Mouse (Mus musculus): ENCODE measurements around the gene Arrb1. TPM values are rescaled to one million over a fixed set of nuclear protein-coding genes. Genes with fewer than 3 reads are reported as not detected.

Arrb1 gene
- polyA plus RNA-seq, 1 experiment = 29.6 TPM

DNA sequence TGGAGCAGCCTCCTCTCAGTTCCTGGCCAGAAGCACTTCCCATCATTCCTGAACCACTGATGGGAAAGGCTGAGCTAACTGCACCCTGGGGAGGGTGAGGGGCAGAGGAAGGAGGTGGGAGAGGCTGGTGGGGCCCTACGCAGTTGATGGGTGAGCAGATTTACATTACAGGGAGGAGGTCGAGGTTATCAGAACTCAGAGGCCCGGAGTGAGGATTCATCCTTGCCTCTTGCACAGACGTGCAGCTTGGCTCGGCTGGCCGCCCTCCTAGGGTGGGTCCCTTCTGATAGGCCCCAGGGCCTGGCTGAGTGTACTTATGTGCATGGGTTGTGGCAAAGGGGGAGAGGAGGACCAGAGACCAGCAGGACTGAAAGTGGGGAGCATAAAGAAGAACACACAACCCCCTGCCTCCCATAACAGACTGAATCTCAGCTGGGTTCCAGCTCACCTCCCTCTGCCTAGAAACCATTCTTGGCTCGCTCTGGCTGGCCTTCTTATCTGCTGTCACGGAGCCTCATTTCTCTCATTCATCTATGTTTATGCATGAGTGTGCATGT, 30.1 kb downstream of the Arrb1 start:
- no peaks in the 10 kb centered on the region for H3K4me1 ChIP-seq (replicated peaks; ENCODE audit: control insufficient read depth, insufficient read depth, low read length)
- no peak overlapping the region for H3K27ac ChIP-seq (ENCODE audit: control insufficient read depth, insufficient read depth, low read length)
- DNase-seq = no peak
- no peaks in the 10 kb centered on the region for H3K27me3 ChIP-seq (ENCODE audit: control insufficient read depth, insufficient read depth, low read length)
- TF ChIP-seq POLR2A (IDR thresholded peaks at IDR 0.05; ENCODE audit: control insufficient read depth, extremely low read depth, insufficient read depth, low read length, poor library complexity) (no peak), CTCF (IDR thresholded peaks at IDR 0.05; ENCODE audit: borderline replicate concordance, control insufficient read depth, extremely low read depth, insufficient read depth, low read length, poor library complexity) (no peak)
- no peak overlapping the region for H3K4me3 ChIP-seq (ENCODE audit: control insufficient read depth, insufficient read depth, low read length)
- H3K36me3 ChIP-seq (ENCODE audit: control insufficient read depth, insufficient read depth, low read length) = no peaks in the 10 kb centered on the region
- WGBS = 92% methylated on average over 8 of the region's 8 CpGs

DNA sequence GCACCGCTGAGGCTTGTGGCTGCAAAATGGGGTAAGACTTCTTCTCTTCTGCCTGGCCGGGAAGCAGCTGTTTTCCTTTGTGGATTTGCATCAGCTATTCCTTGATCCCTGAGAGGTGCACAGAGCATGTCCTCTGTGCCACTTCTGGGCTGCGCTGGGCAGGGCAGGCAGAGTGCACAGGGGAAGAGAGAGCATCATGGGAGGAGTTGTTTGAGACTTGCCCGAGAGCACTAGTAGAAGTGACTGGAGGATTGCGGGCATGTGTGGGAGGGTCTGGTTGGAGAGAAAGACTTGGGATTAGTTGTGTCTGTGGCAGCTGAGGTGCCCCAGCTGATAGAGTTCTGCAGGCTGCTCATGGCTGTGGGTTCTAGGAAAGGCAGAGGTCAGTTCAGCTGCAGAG, 35.4 kb downstream of the Arrb1 start:
- TF ChIP-seq CTCF (IDR thresholded peaks at IDR 0.05; ENCODE audit: borderline replicate concordance, control insufficient read depth, extremely low read depth, insufficient read depth, low read length, poor library complexity) (no peak), POLR2A (IDR thresholded peaks at IDR 0.05; ENCODE audit: control insufficient read depth, extremely low read depth, insufficient read depth, low read length, poor library complexity) (no peak)
- Histone ChIP-seq H3K36me3 (ENCODE audit: control insufficient read depth, insufficient read depth, low read length) (no peaks in the 10 kb centered on the region), H3K4me3 (ENCODE audit: control insufficient read depth, insufficient read depth, low read length) (no peak overlapping the region), H3K4me1 (replicated peaks; ENCODE audit: control insufficient read depth, insufficient read depth, low read length) (peaks cover 17% of the 10 kb centered on the region), H3K27ac (ENCODE audit: control insufficient read depth, insufficient read depth, low read length) (no peak overlapping the region), H3K27me3 (ENCODE audit: control insufficient read depth, insufficient read depth, low read length) (no peaks in the 10 kb centered on the region)
- peak; percentile 31 for DNase-seq
- 92% methylated on average over 5 of the region's 5 CpGs for WGBS

DNA sequence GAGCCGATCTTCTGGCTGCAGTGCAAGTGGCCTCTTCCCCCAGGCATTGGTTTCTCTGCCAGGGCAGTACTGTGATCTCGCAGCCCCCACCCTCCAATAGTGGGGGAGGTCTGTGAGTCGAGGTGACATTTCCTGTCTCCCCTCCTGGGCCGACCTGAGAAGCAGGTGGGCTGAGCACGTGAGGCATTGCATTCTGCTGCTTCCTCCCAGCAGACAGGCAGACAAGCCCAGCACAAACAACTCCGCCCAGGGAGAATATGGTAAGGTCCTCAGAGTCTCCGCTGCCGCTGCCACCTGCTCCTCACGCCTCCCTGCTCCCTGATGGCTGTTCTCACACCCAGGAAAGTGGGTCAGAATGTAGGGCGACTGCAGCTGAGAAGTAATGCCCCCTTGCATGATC, 37.7 kb downstream of the Arrb1 start:
- H3K36me3 ChIP-seq (ENCODE audit: control insufficient read depth, insufficient read depth, low read length) = no peaks in the 10 kb centered on the region
- H3K27ac ChIP-seq (ENCODE audit: control insufficient read depth, insufficient read depth, low read length) = peak overlapping the region; percentile 76
- no peak for TF ChIP-seq POLR2A (IDR thresholded peaks at IDR 0.05; ENCODE audit: control insufficient read depth, extremely low read depth, insufficient read depth, low read length, poor library complexity)
- TF ChIP-seq CTCF (IDR thresholded peaks at IDR 0.05; ENCODE audit: borderline replicate concordance, control insufficient read depth, extremely low read depth, insufficient read depth, low read length, poor library complexity) = no peak
- 10% methylated on average over 10 of the region's 10 CpGs for WGBS
- no peak overlapping the region for H3K4me3 ChIP-seq (ENCODE audit: control insufficient read depth, insufficient read depth, low read length)
- H3K27me3 ChIP-seq (ENCODE audit: control insufficient read depth, insufficient read depth, low read length) = no peaks in the 10 kb centered on the region
- H3K4me1 ChIP-seq (replicated peaks; ENCODE audit: control insufficient read depth, insufficient read depth, low read length) = peaks cover 17% of the 10 kb centered on the region
- DNase-seq = peak; percentile 85

DNA sequence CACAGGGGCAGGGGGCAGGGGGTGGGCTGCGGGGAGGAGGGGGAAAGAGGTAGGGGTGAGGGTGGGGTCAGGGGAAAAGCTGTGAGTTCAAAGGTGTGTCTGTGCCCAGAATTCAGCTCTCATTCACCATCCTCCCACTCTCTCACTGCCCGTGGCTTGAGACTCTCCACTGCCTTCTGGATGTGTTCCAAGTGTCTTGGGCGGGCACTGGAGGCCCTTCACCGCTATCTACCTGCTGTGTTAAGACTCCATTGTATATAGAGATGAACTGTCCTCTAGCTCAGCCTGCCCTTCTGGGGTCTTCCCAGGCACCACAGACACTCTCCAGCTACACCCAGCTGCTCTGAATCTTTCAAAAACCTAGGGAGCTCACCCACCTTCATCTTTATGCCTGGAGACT, 38.1 kb downstream of the Arrb1 start:
- H3K27me3 ChIP-seq (ENCODE audit: control insufficient read depth, insufficient read depth, low read length) = no peaks in the 10 kb centered on the region
- H3K4me1 ChIP-seq (replicated peaks; ENCODE audit: control insufficient read depth, insufficient read depth, low read length) = peaks cover 17% of the 10 kb centered on the region
- WGBS = 63% methylated on average over 4 of the region's 4 CpGs
- H3K36me3 ChIP-seq (ENCODE audit: control insufficient read depth, insufficient read depth, low read length) = no peaks in the 10 kb centered on the region
- H3K27ac ChIP-seq (ENCODE audit: control insufficient read depth, insufficient read depth, low read length) = peak overlapping the region; percentile 72
- peak; percentile 31 for DNase-seq
- TF ChIP-seq CTCF (IDR thresholded peaks at IDR 0.05; ENCODE audit: borderline replicate concordance, control insufficient read depth, extremely low read depth, insufficient read depth, low read length, poor library complexity) (no peak), POLR2A (IDR thresholded peaks at IDR 0.05; ENCODE audit: control insufficient read depth, extremely low read depth, insufficient read depth, low read length, poor library complexity) (no peak)
- H3K4me3 ChIP-seq (ENCODE audit: control insufficient read depth, insufficient read depth, low read length) = no peak overlapping the region

DNA sequence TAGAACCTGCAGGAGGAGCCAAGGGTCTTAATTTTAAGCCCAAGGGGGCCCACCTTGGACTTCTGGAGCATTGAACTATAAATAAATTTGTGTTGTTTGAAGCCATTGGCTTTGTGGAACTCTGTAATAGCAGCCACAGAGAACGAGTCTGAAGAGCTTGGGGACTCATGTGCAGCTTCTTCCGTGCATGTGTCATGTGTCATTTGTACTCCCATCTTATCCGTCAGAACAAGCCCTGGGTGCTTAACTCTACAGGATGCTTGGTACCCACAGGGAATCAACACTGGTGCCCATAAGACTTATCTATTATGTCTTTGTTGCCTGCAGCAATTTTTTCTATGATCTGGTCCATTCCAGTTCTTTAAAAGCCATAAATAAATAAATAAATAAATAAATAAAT, 43.0 kb downstream of the Arrb1 start:
- Histone ChIP-seq H3K4me3 (ENCODE audit: control insufficient read depth, insufficient read depth, low read length) (no peak overlapping the region), H3K27ac (ENCODE audit: control insufficient read depth, insufficient read depth, low read length) (no peak overlapping the region), H3K36me3 (ENCODE audit: control insufficient read depth, insufficient read depth, low read length) (no peaks in the 10 kb centered on the region), H3K27me3 (ENCODE audit: control insufficient read depth, insufficient read depth, low read length) (no peaks in the 10 kb centered on the region), H3K4me1 (replicated peaks; ENCODE audit: control insufficient read depth, insufficient read depth, low read length) (peaks cover 19% of the 10 kb centered on the region)
- DNase-seq = no peak
- WGBS = 89% methylated on average over 3 of the region's 3 CpGs
- TF ChIP-seq CTCF (IDR thresholded peaks at IDR 0.05; ENCODE audit: borderline replicate concordance, control insufficient read depth, extremely low read depth, insufficient read depth, low read length, poor library complexity) (no peak), POLR2A (IDR thresholded peaks at IDR 0.05; ENCODE audit: control insufficient read depth, extremely low read depth, insufficient read depth, low read length, poor library complexity) (no peak)

DNA sequence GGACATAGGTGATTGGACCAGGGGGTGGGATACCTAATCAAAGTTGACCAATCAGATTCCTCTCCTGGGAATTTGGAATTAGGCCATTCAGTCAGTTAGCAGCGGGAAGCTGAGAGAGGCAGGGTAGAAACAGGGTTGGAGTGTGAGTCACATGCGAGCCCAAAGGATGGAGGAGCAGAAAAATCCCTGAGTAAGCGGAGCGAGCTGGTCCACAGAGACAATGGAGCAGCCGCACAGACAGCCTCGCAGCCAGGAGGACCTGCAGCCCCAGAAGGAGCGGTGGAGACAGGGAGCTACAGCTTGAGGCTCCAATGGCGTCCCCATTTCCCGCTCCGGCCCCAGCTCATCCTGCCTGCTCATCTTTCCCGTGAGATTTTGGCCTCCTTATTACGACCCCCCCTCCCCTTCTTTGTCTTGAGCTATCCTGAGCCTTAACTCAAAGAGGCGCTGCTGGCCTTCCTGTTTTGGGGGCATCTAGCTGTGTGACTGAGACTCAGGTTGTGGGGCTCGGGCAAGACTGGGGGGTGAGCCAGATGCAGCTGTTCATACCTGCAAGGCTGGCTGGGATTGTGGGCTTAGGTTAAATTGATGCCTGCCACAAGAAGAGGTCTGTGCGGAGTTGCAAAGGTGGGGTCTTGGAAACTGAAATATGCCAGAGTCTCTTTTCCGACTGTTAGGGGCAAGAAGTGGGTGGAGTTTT, 44.4 kb downstream of the Arrb1 start:
- TF ChIP-seq CTCF (IDR thresholded peaks at IDR 0.05; ENCODE audit: borderline replicate concordance, control insufficient read depth, extremely low read depth, insufficient read depth, low read length, poor library complexity) = no peak
- no peak for DNase-seq
- 73% methylated on average over 16 of the region's 16 CpGs for WGBS

More for the DNA sequence above, 44.4 kb downstream of the Arrb1 start:
- no peak overlapping the region for H3K27ac ChIP-seq (ENCODE audit: control insufficient read depth, insufficient read depth, low read length)
- H3K4me1 ChIP-seq (replicated peaks; ENCODE audit: control insufficient read depth, insufficient read depth, low read length) = peaks cover 15% of the 10 kb centered on the region
- H3K27me3 ChIP-seq (ENCODE audit: control insufficient read depth, insufficient read depth, low read length) = no peaks in the 10 kb centered on the region
- H3K4me3 ChIP-seq (ENCODE audit: control insufficient read depth, insufficient read depth, low read length) = no peak overlapping the region
- H3K36me3 ChIP-seq (ENCODE audit: control insufficient read depth, insufficient read depth, low read length) = no peaks in the 10 kb centered on the region
